Mouse (Mus musculus) lung, adult 2 months (tissue): ENCODE results near the gene Hsf5. TPM values are rescaled to one million over a fixed set of nuclear protein-coding genes. Genes with fewer than 3 reads are reported as not detected.

Experiments used
- DNase-seq: peaks from one replicate; pipeline ENCODE4 v3.0.0; 2022
- H3K4me1 ChIP-seq: fragments of 200-500 bp; 2 replicates; pipeline ENCODE4 v1.6.1; 2011; ENCODE audit warnings: low read length; ENCODE audit not compliant: control insufficient read depth, insufficient read depth
- H3K4me3 ChIP-seq: fragments of 200-500 bp; replicated peaks from 2 replicates; pipeline ENCODE3; 2011; ENCODE audit warnings: low read depth, mild to moderate bottlenecking, control low read depth, low read length; ENCODE audit errors: extremely low read depth
- CTCF ChIP-seq: fragments of 200-500 bp; IDR thresholded peaks from 2 replicates; pipeline ENCODE4 v1.5.1; 2011; ENCODE audit warnings: mild to moderate bottlenecking, low read length, control low read depth; ENCODE audit not compliant: insufficient read depth
- POLR2A ChIP-seq: fragments of 200-500 bp; IDR thresholded peaks from 2 replicates; pipeline ENCODE4 v1.6.1; 2011; ENCODE audit warnings: low read depth, mild to moderate bottlenecking, control low read depth, low read length, borderline replicate concordance; ENCODE audit errors: extremely low read depth
- WGBS: fragments of 180-500 bp; shearing (Covaris S2); methylation state at CpG from one replicate; pipeline ENCODE4 v1.1.7; 2018; 5-methylcytosine and 5-hydroxymethylcytosine counted together
- polyA plus RNA-seq: library from polyadenylated mRNA; depleted of rRNA; stranded (reverse); fragments of >200 nt; gene quantifications from 2 replicates; pipeline ENCODE4 v1.2.3, GENCODE M21; 2012

Hsf5 gene
- polyA plus RNA-seq, 1 experiment, result 0.02 TPM

DNA sequence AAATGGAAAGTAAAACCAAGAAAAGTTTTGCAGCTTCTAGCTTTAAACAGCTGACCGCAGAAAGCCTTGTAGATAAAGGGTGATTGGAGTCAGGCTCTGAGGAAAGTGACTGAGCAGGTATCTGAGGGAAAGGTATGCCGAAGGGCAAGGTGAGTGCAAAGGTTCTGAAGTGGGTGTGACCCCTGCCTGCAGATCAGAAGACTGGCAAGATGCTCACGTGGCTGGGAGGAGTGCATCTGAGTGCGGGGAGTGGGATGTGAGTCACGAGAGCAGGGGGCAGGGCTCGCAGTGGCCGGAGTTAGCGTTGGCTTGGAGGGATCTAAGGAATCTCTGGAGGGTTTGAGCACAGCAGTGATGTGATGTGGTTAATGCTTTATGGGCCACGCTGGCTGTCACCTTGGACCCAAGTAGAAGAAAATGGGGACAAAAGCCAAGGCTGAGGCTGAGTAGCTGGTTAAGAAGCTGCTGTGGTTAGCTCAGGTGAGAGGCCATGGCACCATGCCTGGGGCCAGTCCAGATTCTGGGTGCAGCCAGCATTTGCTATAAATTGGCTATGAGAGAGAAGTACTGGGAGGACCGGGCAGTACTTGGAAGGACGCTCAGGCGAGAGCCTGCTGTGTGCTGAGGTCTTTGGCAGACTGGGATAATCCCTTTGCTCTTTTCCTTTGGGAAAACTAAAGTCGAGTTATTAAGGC, 17.4 kb upstream of the Hsf5 start:
- TF ChIP-seq CTCF, result no peak
- TF ChIP-seq POLR2A, result no peak
- DNase-seq, result no peak
- Histone ChIP-seq H3K4me3 (no peak overlapping the region), H3K4me1 (peaks cover 4% of the 10 kb centered on the region; the same call in 1 of the 2 replicates)
- 79% methylated on average over 13 of the region's 13 CpGs for WGBS

DNA sequence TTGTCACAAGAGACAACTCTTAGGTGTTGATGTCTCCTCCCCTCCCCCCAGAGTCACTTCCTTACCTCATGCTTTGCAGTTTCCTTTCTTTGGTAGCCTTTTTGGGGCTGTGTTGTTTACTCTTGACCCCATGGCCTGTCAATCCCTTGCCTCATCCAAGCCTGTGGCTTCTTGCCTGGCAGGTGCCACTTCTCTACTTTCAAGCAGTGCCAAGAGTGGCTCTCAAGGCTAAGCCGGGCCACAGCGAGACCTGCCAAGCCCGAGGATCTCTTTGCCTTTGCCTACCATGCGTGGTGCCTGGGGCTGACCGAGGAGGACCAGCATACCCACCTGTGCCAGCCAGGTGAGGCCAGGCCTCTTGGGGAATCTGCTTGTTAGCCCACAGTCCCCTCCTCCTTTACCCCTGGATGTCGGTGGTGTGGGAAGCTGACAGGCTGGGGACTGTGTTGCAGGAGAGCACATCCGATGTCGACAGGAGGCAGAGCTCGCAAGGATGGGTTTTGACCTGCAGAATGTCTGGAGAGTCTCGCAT, 16.6 kb upstream of the Hsf5 start:
- 85% methylated on average over 10 of the region's 10 CpGs for whole genome bisulfite sequencing
- DNase-seq, result no peak
- TF ChIP-seq POLR2A (no peak), CTCF (no peak)
- H3K4me3 ChIP-seq, result no peak overlapping the region
- peaks cover 4% of the 10 kb centered on the region; the same call in 1 of the 2 replicates for H3K4me1 ChIP-seq

DNA sequence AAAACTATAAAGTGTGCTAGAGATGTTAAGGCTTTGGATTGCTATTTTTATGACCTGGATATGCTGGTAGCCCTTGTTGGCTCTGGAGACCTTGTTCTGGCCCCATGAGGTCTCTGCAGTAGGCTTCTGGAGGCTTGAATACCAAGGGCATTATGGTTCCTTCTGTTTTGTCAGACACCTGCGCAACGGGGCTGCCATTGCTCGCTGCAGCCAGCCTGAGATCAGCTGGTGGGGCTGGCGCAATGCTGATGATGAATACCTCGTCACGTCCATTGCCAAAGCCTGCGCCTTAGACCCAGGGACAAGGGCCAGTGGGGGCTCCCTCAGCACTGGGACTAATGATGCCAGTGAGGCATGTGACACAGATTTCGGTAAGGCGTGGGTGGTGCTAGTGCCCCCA, 14.7 kb upstream of the Hsf5 start:
- no peak for DNase-seq
- Histone ChIP-seq H3K4me1 (no peaks in the 10 kb centered on the region; the same call in 1 of the 2 replicates), H3K4me3 (no peak overlapping the region)
- TF ChIP-seq POLR2A (no peak), CTCF (no peak)
- WGBS, result 95% methylated on average over 9 of the region's 9 CpGs

DNA sequence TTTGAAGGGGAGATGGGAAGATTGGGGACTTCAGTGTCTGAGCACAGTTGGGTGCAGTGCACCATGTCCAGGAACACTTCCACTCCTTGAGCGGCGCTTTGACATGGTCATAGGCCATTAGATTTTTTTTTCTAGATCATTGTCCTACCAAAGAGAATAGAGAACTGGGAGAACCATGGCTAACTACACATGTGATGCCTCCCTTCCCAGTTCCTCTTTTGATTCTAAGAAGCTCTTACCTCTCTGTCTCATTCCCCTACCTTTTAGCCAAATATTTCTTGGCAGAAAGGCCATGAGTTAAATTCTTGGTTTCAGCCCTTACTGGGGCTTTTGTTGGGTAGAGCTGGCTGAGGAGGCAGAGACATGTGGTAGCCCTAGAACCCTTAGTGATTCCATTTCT, 13.4 kb upstream of the Hsf5 start:
- 92% methylated on average over 2 of the region's 2 CpGs for WGBS
- Histone ChIP-seq H3K4me1 (no peaks in the 10 kb centered on the region; the same call in 1 of the 2 replicates), H3K4me3 (no peak overlapping the region)
- no peak for DNase-seq
- no peak for TF ChIP-seq CTCF
- TF ChIP-seq POLR2A, result no peak

DNA sequence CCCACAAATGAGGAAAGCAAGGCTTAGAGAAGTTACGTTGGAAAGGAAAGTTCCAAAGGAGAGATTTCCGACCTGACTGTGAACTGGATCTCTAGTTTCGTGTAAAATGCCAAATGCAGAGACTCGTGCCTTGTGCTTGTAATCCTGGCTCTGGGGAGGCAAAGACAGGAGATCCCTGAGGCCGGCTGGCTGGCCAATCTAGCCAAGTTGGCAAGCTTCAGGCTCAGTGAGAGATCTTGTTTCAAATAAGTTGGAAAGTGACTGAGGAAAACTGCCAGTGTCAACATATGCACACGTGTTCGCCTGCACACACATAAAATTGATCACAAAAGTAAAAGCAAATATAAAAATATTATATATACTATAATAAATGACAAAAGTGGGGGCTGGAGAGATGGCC, 7.7 kb upstream of the Hsf5 start:
- H3K4me3 ChIP-seq, result no peak overlapping the region
- no peak for TF ChIP-seq POLR2A
- no peak for TF ChIP-seq CTCF
- no peaks in the 10 kb centered on the region for H3K4me1 ChIP-seq
- 75% methylated on average over 7 of the region's 7 CpGs for WGBS
- DNase-seq, result no peak

DNA sequence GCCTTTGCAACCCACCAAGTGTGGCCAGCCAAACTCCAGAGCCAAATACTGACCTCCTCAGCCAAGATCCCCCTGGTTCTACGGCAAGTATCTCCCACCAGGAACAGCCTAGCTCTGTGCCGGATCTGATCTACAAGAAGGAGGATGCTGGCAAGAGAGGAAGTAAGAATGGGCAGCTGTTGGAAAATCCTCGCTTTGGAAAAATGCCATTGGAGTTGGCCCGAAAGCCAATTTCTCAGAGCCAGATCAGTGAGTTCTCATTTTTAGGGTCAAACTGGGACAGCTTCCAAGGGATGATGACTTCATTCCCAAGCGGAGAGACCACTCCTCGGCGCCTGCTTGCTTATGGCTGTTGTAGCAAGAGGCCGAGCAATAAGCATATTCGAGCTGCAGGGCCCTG, 5.4 kb upstream of the Hsf5 start:
- no peak overlapping the region for H3K4me3 ChIP-seq
- DNase-seq, result no peak
- no peak for TF ChIP-seq POLR2A
- TF ChIP-seq CTCF, result no peak
- H3K4me1 ChIP-seq, result no peaks in the 10 kb centered on the region
- 74% methylated on average over 9 of the region's 9 CpGs for WGBS

DNA sequence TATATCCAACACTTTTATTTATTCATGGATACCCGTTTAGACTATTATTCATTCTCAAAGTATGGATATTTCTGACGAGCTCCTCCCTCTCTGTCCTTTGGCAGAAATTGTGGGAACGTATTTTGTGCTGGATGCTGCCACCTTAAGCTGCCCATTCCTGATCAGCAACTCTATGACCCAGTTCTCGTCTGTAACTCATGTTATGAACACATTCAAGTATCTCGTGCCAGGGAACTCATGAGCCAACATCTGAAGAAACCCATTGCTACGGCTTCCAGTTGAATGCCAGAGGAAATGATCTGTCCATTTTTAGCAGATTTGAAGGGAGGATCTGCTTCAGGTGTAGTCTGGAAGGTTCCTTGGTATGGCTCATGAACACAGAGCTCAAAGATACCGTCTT, 3.0 kb upstream of the Hsf5 start:
- Histone ChIP-seq H3K4me1 (no peaks in the 10 kb centered on the region), H3K4me3 (no peak overlapping the region)
- no peak for DNase-seq
- no peak for TF ChIP-seq POLR2A
- no peak for TF ChIP-seq CTCF
- WGBS, result 81% methylated on average over 7 of the region's 7 CpGs

DNA sequence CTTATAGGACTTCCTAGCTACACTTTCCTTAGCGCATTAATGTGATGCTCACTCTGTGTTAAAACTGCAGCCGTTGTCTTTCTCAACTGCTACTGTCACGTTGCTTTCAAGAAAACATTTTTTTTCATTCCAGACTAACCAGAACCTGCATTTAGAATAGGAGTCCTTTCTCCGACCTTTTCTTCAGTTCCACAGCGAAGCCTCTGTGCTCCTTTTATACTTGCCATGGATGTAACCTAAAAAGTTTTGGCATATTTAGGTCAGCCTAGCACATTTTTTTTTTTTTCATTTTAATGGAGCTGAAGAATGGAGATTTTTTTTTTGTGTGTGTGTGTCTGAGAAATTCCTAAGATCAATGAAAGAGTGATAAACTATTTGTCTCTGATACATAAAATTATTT, 1.4 kb upstream of the Hsf5 start:
- H3K4me3 ChIP-seq, result no peak overlapping the region
- DNase-seq, result no peak
- TF ChIP-seq CTCF (no peak), POLR2A (no peak)
- WGBS, result 89% methylated on average over 5 of the region's 5 CpGs
- H3K4me1 ChIP-seq, result no peaks in the 10 kb centered on the region

DNA sequence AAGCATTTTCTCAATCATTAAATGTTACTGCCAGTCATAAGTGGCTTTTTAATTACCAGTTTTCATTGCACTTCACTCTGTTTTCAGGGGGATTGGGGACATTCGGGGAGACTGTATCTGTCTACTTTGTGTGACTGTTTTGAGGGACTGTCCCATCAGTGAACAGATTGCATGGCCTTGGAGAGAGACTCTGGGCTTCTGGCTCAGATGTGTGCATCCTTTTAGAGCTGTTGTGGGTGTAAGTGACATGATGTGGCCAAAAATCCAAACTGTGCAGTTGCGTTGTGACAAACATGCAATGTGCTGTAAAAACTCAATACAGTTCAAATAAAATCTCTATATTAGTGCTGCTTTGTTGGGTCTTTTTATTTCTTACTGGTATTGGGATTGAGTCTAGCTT, 1.0 kb upstream of the Hsf5 start:
- no peak for TF ChIP-seq CTCF
- TF ChIP-seq POLR2A, result no peak
- no peak for DNase-seq
- WGBS, result 94% methylated on average over 2 of the region's 2 CpGs

DNA sequence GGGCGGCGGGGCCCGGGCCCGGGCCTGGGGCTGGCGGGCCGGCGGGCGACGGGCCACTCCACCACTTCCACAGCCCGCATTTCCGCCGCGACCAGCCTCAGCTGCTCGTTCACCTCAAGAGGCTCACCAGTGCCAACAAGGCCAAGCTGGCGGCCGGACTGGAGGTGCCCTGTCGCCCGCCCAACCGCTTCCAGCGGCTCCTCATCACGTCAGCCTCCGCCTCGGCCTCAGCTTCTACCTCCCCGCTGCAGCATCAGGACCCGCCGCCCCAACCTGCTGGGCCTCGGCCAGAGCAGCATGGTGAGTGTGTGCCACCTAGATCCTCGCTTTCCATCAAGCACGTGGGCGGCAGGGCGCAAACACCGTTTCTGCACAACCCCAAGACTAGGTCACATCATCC, 642 bp downstream of the Hsf5 start:
- H3K4me1 ChIP-seq, result no peaks in the 10 kb centered on the region
- TF ChIP-seq CTCF (no peak), POLR2A (no peak)
- no peak overlapping the region for H3K4me3 ChIP-seq
- 90% methylated on average over 32 of the region's 32 CpGs for WGBS
- no peak for DNase-seq

More for the DNA sequence above, 1.0 kb upstream of the Hsf5 start:
- no peak overlapping the region for H3K4me3 ChIP-seq
- no peaks in the 10 kb centered on the region for H3K4me1 ChIP-seq
